ENCODE assay signal across 8 mouse cellular contexts in the genomic region with DNA sequence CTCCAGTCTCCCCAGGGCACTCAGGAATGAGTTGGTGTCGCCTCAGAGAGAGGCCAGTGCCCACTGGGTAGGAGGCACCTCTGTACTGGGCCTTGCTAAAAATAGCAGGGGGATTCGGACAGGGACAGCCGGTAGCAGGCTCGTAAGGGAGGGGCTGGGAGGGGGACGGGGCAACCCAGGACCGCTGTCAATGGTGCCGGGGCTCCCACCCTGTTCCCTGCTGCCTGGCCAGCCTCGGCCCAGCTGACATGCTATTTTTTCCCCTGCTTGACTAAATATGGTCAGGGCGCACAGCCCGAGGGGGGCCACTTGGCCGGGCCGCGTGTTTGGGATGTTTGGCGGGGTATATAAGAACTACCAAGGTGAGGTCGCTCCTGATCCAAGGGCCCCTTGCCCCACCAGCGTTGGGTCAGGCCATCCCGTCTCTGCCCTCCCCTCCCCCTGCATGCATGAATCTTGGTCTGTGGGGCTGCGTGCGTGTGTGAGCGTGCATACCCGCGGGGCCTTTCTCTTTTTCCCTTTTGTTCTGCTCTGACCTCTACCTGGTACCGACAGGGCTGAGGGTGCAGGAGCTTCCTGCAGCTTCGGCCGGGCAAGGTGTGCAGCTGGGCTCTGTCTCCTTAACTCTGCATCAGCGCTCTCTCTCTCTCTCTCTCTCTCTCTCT. TPM values are rescaled to one million over a fixed set of nuclear protein-coding genes. Genes with fewer than 3 reads are reported as not detected.
A peak's percentile ranks its signal among the peaks of the same experiment; 100 is the strongest.
DNase-seq lines count a peak whose midpoint lies in the region; ATAC-seq and TF ChIP-seq lines count a peak whose summit lies in the region.

No protein-coding gene starts in this region.

- H3K4me2 ChIP-seq in lung, postnatal 0 days (replicated peaks; ENCODE audit: low read depth, low read length): 0 out of 2 replicates have a peak overlapping the region, but pooled peaks have one; percentile 39
- H3K4me2 ChIP-seq in intestine, embryonic 16.5 days (ENCODE audit: low read depth, low read length): peak overlapping the region; percentile 51

- H3K4me3 ChIP-seq in lung, postnatal 0 days (ENCODE audit: low read depth, low read length): no peak overlapping the region
- H3K4me3 ChIP-seq in intestine, embryonic 16.5 days (ENCODE audit: low read length): peak overlapping the region; percentile 47
- peak overlapping the region; percentile 45 for H3K4me3 ChIP-seq in small intestine, adult 2 months (ENCODE audit: low read depth, low read length)

- 3% methylated on average over 26 of the region's 26 CpGs for WGBS in lung, postnatal 0 days
- WGBS in intestine, embryonic 16.5 days: 5% methylated on average over 26 of the region's 26 CpGs
- 4% methylated on average over 26 of the region's 26 CpGs for WGBS in small intestine, adult 2 months

- TF ChIP-seq POLR2A in small intestine, adult 2 months (IDR thresholded peaks at IDR 0.05; ENCODE audit: low read depth, low read length): no peak

- H3K9ac ChIP-seq in lung, postnatal 0 days (replicated peaks; ENCODE audit: low read depth): no peak overlapping the region
- H3K9ac ChIP-seq in intestine, embryonic 16.5 days (ENCODE audit: low read depth, low read length): peak overlapping the region; percentile 36; the same call in 1 of the 2 replicates

- no peak overlapping the region for H3K27ac ChIP-seq in lung, postnatal 0 days (ENCODE audit: low read length)
- no peak overlapping the region for H3K27ac ChIP-seq in intestine, embryonic 16.5 days (ENCODE audit: low read length)
- peak overlapping the region; percentile 45; the same call in 1 of the 2 replicates for H3K27ac ChIP-seq in small intestine, adult 2 months (ENCODE audit: insufficient read depth, low read depth, low read length)

- no peaks in the 10 kb centered on the region for H3K36me3 ChIP-seq in lung, postnatal 0 days (ENCODE audit: insufficient read depth, low read length)
- H3K36me3 ChIP-seq in intestine, embryonic 16.5 days (ENCODE audit: control insufficient read depth, insufficient read depth, low read length): no peaks in the 10 kb centered on the region
- no peaks in the 10 kb centered on the region for H3K36me3 ChIP-seq in small intestine, adult 2 months (ENCODE audit: control insufficient read depth, insufficient read depth, low read length)

- H3K9me3 ChIP-seq in lung, postnatal 0 days (ENCODE audit: low read length): no peaks in the 10 kb centered on the region
- H3K9me3 ChIP-seq in intestine, embryonic 16.5 days (ENCODE audit: control insufficient read depth, low read length): no peaks in the 10 kb centered on the region

- no peak for TF ChIP-seq CTCF in lung, postnatal 0 days (IDR thresholded peaks at IDR 0.05)
- no peak for TF ChIP-seq CTCF in small intestine, adult 2 months (IDR thresholded peaks at IDR 0.05; ENCODE audit: extremely low read depth, insufficient read length, insufficient replicate concordance, low read depth, low read length)

- TF ChIP-seq EP300 in lung, postnatal 0 days (IDR thresholded peaks at IDR 0.05): no peak

- ATAC-seq in lung, postnatal 0 days: peak; percentile 11; the same call in 1 of the 2 replicates
- peak; percentile 67 for ATAC-seq in intestine, embryonic 16.5 days

- no peak for DNase-seq in lung, postnatal 0 days (ENCODE audit: low spot score)
- no peak for DNase-seq in lung, postnatal 36 days
- DNase-seq in heart, adult 11 months: peak; percentile 99
- DNase-seq in adrenal gland, postnatal 10 days: no peak
- DNase-seq in left cerebral cortex, adult 11 months (ENCODE audit: low spot score): no peak
- no peak for DNase-seq in kidney, adult 18-20 months

- peaks cover 9% of the 10 kb centered on the region; the same call in 1 of the 2 replicates for H3K27me3 ChIP-seq in lung, postnatal 0 days (replicated peaks; ENCODE audit: insufficient read depth, low read length)
- H3K27me3 ChIP-seq in intestine, embryonic 16.5 days (replicated peaks; ENCODE audit: control insufficient read depth, insufficient read depth, low read length): peaks cover 40% of the 10 kb centered on the region
- H3K27me3 ChIP-seq in small intestine, adult 2 months (ENCODE audit: control insufficient read depth, insufficient read depth, low read length): peaks cover 27% of the 10 kb centered on the region

- no peaks in the 10 kb centered on the region for H3K4me1 ChIP-seq in lung, postnatal 0 days (ENCODE audit: insufficient read depth, low read depth, low read length)
- peaks cover 5% of the 10 kb centered on the region; the same call in 1 of the 2 replicates for H3K4me1 ChIP-seq in intestine, embryonic 16.5 days (ENCODE audit: control insufficient read depth, insufficient read depth, low read length)
- no peaks in the 10 kb centered on the region for H3K4me1 ChIP-seq in small intestine, adult 2 months (ENCODE audit: control insufficient read depth, insufficient read depth, insufficient read length, low read length)

RNA-seq across cellular contexts. Expression of gene Gata5, which starts 50.9 kb away (rescaled TPM):
- polyA plus RNA-seq in lung, postnatal 0 days (2015; fragmentation: Nextera tagmentation; extraction: Ambion mirVana): 10.4 and 11.4 TPM in 2 replicates
- polyA plus RNA-seq in intestine, embryonic 16.5 days (2015; fragmentation: Nextera tagmentation; extraction: Ambion mirVana): 10.3 and 11.6 TPM in 2 replicates
- 36.0 and 121 TPM in 2 replicates for polyA plus RNA-seq in small intestine, adult 2 months (2012; rRNA removed)
- under 1 TPM; 0.27 to 0.36 TPM for total RNA-seq in adrenal gland, postnatal 10 days (2021)
